Mouse (Mus musculus) embryonic facial prominence, embryonic 10.5 days (tissue): Measurements from ENCODE around the gene Tspan5. TPM values are rescaled to one million over a fixed set of nuclear protein-coding genes. Genes with fewer than 3 reads are reported as not detected.

Experiments
- DNase-seq: peaks from one replicate; pipeline ENCODE4 v3.0.0-alpha.2; 2017; ENCODE audit warnings: low spot score
- H3K27ac ChIP-seq: fragments of 300-500 bp; sonication (generic); replicated peaks from 2 replicates; pipeline ENCODE4 v1.5.1; 2016; ENCODE audit warnings: mild to moderate bottlenecking
- H3K27me3 ChIP-seq: fragments of 300-500 bp; sonication (generic); replicated peaks from 2 replicates; pipeline ENCODE4 v1.6.1; 2016; ENCODE audit warnings: low read depth, mild to moderate bottlenecking; ENCODE audit not compliant: poor library complexity, severe bottlenecking
- H3K36me3 ChIP-seq: fragments of 300-500 bp; sonication (generic); replicated peaks from 2 replicates; pipeline ENCODE4 v1.6.1; 2016; ENCODE audit warnings: mild to moderate bottlenecking, moderate library complexity
- H3K4me1 ChIP-seq: fragments of 300-500 bp; sonication (generic); 2 replicates; pipeline ENCODE4 v1.6.1; 2016
- H3K4me3 ChIP-seq: fragments of 300-500 bp; sonication (generic); 2 replicates; pipeline ENCODE4 v1.5.1; 2016; ENCODE audit warnings: mild to moderate bottlenecking, moderate library complexity
- H3K9me3 ChIP-seq: fragments of 300-500 bp; sonication (generic); 2 replicates; pipeline ENCODE4 v1.6.1; 2016; ENCODE audit warnings: mild to moderate bottlenecking
- WGBS: fragments of 180-500 bp; shearing (Covaris S2); methylation state at CpG from one replicate; pipeline ENCODE4 v1.1.7; 2016; 5-methylcytosine and 5-hydroxymethylcytosine counted together
- polyA plus RNA-seq: library from polyadenylated mRNA; unstranded; fragments of >200 nt; fragmentation: Nextera tagmentation; extraction: Ambion mirVana; gene quantifications from 2 replicates; pipeline ENCODE4 v1.2.1, GENCODE M21; 2016

Gene Tspan5
- polyA plus RNA-seq, 1 experiment from 2014 or later, result 20.9 TPM

DNA sequence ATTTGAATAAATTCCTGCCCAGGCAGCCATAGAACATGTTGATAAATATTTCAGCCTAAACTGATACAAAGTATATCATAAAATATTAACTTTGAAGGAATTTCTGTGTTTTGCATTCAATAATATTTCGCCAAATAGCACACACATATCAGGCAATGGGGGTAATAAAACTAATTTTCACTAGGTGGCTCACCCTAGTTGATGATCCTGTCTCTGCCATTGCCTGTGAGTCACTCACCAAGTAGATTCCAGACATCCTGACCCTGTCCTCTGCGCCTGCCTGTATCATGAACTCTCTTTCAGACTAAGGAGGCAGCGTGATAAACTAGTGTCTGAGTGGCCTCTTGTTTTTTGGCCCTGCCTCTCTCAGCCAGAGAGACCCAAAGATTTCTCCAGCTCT, 105.8 kb downstream of the Tspan5 start:
- 92% methylated on average over 3 of the region's 3 CpGs for WGBS
- Histone ChIP-seq H3K27me3 (no peaks in the 10 kb centered on the region; the same call in 1 of the 2 replicates), H3K4me3 (no peak overlapping the region), H3K27ac (no peak overlapping the region), H3K4me1 (peaks cover 44% of the 10 kb centered on the region), H3K9me3 (no peaks in the 10 kb centered on the region), H3K36me3 (no peaks in the 10 kb centered on the region)
- no peak for DNase-seq

DNA sequence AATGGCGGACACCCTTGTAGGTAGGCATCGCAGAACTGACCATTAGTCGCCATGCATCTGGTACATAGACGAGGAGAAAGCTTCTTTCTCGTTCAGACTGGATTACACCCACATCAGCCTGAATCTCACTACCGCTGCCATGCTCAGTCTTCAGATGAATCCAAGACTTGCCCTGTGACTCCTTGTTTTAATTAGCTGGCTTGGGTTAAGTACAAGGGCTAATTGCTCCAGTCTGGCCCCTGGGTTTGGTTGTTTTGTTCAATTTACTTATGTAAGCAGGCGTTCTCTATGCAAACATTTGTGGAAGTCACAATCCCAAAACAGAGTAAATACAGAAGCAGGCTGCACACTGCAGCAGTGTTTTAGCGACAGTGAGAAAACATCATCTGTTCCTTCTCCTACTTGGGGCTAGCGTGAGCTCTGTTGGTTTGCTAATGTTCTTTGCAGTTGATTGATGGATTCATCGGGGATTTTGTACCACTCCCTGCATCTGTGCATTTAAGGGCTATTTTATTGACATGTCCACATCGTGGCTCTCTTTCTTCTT, 107.8 kb downstream of the Tspan5 start:
- DNase-seq, result no peak
- Histone ChIP-seq H3K36me3 (no peaks in the 10 kb centered on the region), H3K9me3 (no peaks in the 10 kb centered on the region), H3K27ac (peak overlapping the region; percentile 44; the same call in 1 of the 2 replicates), H3K4me1 (peaks cover 58% of the 10 kb centered on the region), H3K27me3 (no peaks in the 10 kb centered on the region; the same call in 1 of the 2 replicates), H3K4me3 (no peak overlapping the region)
- 33% methylated on average over 11 of the region's 11 CpGs for WGBS

DNA sequence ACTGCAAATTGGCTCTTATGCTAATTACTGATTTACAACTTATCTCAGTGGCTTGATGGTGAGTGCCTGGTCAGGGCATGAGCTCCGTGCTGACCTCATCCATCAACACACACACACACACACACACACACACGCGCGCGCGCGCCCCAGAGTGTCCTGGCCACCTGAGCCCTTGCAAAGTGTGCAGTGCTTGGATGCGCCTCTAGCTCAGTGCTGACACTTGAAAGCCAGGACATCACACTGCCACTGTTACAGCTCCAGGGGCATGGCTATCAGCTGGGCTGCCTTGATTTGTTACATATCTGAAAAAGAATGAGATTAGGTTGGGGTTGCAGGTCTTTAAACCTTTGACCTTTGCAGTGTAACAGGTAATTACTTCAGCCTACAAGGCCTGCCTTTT, 109.9 kb downstream of the Tspan5 start:
- Histone ChIP-seq H3K27me3 (no peaks in the 10 kb centered on the region; the same call in 1 of the 2 replicates), H3K4me3 (no peak overlapping the region), H3K36me3 (no peaks in the 10 kb centered on the region), H3K4me1 (peaks cover 78% of the 10 kb centered on the region), H3K27ac (no peak overlapping the region), H3K9me3 (no peaks in the 10 kb centered on the region)
- 70% methylated on average over 8 of the region's 8 CpGs for whole genome bisulfite sequencing
- DNase-seq, result peak; percentile 59

DNA sequence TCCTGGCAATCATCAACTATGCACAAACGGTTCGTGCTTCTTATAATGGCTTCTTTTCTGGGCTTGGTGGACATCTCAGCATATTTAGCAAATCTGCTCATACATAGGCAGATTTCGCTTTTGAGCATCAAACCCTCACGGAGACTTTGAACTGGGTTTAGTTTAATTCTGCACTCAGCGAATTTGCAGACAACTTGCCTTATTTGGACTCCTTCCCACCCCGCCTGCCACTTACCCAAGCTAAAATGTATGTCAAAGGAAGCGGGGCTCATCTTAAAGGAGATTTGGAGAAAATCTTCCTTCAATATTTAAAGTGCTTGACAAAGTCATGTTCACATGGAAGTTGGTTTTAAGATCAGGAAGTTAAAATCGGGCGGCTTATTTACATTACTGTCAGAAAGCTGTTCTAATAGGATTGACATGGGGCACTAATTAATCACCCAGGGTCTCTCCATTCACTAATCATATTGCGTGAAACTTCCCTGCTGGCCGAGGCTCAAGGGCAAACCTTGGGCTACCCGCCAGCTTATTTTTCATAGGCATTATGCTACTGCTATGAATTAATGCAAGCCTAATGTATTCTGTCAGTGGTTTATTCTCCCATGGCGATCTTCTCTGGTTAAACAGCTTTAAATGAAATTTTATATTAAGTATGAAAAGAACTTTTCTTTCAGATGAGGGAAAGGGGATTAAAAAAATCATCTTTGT, 111.1 kb downstream of the Tspan5 start:
- Histone ChIP-seq H3K27ac (no peak overlapping the region), H3K4me3 (no peak overlapping the region), H3K36me3 (no peaks in the 10 kb centered on the region), H3K27me3 (no peaks in the 10 kb centered on the region; the same call in 1 of the 2 replicates), H3K4me1 (peaks cover 90% of the 10 kb centered on the region), H3K9me3 (no peaks in the 10 kb centered on the region)
- no peak for DNase-seq
- 64% methylated on average over 13 of the region's 13 CpGs for WGBS

DNA sequence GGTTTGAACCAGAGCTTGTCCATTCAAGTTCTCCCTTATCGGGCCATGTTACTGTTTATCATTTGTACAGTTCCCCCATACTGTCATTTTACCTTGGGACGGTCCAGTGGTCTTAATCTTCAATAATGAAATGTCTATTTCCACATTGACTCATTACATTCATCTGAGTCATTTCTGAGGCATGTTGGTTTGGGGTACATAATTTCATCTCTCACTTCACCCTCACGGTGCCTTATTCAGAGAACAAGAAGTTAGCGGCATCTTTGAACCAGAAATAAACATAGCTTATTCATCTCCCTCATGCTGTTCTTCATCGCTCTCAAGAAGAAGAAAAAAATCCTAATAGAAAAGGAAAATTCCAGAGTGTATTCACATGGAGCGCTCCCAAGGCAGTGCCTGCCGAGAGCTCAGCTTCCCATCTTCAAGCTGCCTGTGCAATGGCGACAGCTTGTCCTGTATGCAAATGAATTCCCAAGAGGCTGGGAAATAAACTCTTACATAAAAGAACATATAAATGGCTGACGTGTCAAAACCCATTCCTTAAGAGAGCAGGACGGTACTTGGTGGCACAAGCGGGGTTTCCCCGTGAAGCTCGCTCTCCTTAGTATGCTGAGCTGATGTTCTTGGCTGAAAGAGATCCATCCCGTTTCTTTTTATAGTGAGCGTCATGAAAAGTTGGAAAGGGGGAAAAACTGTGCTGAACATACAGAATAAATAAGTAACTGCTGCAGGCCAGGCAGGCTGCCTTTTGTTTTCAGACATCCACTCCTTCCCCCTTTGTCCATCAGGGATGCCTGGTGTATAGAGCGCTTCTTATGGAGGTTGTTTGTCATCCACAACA, 112.2 kb downstream of the Tspan5 start:
- H3K36me3 ChIP-seq, result no peaks in the 10 kb centered on the region
- no peaks in the 10 kb centered on the region for H3K9me3 ChIP-seq
- peaks cover 99% of the 10 kb centered on the region for H3K4me1 ChIP-seq
- H3K27me3 ChIP-seq, result no peaks in the 10 kb centered on the region; the same call in 1 of the 2 replicates
- H3K27ac ChIP-seq, result peak overlapping the region; percentile 44
- 75% methylated on average over 16 of the region's 16 CpGs for WGBS
- no peak overlapping the region for H3K4me3 ChIP-seq
- no peak for DNase-seq

DNA sequence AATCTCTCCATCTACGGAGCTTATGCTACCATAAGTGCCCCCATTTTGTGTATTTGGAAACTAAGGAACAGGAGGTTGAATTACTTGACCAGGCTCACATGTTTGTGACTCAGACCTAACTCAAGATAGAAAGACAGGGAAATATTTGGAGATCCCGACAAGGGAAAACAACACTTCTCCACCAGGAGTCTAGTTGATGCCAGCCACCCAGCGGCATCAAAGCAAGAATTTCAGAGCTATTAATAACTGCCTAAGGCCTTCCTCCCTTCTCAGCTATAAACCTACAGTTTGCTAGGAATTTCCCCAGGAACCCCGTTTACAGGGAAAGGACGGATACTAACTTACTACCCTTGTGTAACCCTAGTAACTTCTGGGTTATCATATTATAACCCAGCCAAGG, 113.4 kb downstream of the Tspan5 start:
- WGBS, result 73% methylated on average over 5 of the region's 5 CpGs
- H3K27ac ChIP-seq, result no peak overlapping the region
- H3K9me3 ChIP-seq, result no peaks in the 10 kb centered on the region
- no peak overlapping the region for H3K4me3 ChIP-seq
- DNase-seq, result no peak
- H3K4me1 ChIP-seq, result peaks cover 99% of the 10 kb centered on the region
- no peaks in the 10 kb centered on the region for H3K36me3 ChIP-seq
- no peaks in the 10 kb centered on the region; the same call in 1 of the 2 replicates for H3K27me3 ChIP-seq

DNA sequence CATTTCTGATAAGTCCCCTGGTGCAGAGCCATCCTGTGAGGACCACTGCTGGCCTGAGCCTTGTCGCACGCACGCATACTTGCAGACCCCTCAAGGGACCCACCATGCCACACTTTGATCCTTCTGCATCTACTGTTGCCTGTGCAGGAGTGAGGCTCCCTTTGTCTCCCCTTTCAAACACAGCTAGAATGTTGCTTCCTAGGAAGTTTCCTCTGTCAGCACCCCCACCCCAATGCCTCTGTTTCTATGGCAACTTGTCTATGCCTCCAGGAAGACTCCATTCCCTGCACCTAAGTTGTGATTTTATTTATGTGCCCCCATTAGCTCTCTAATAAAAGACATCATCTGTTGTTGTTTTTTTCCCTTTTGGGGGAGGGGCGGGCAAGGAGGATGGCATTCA, 115.0 kb downstream of the Tspan5 start:
- no peak overlapping the region for H3K4me3 ChIP-seq
- peaks cover 92% of the 10 kb centered on the region for H3K4me1 ChIP-seq
- no peaks in the 10 kb centered on the region for H3K9me3 ChIP-seq
- no peaks in the 10 kb centered on the region; the same call in 1 of the 2 replicates for H3K27me3 ChIP-seq
- H3K27ac ChIP-seq, result peak overlapping the region; percentile 86
- no peak for DNase-seq
- 63% methylated on average over 4 of the region's 4 CpGs for WGBS
- H3K36me3 ChIP-seq, result no peaks in the 10 kb centered on the region

DNA sequence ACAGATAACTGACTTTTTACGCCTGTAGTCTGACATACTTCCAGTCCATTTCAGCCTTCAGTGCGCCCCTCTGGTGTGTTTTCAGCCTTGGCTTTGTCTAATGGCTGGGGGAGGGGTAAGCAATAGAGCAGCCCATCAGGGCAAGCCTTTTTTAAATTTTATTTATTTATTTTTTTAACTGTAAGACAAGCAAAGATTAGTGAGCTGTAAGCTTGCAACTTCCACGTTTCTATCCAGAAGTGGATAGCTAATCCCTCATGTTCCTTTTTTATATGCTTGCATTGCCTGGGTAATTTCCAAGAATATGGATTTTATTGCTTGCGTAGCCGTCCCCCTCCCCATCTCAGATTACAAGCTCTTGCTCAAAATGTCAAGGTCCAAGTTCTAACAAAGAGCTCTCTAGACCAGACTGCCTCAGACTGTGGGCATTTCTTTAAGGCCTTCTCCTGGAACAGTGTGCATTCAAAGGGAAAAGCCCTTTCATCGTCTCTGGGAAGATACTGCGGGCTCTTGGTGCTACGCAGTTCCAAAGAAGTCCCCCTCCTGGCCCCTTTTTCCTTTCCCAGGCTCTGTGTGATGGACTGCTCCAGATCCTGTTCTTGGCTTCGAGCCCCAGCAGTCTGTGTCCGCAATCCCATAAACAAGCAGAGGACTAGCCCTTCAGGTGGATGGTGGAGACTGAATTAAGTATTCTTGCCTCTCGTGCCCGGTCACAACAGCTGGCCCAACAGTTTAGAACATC, 116.0 kb downstream of the Tspan5 start:
- Histone ChIP-seq H3K4me1 (peaks cover 81% of the 10 kb centered on the region), H3K4me3 (no peak overlapping the region), H3K9me3 (no peaks in the 10 kb centered on the region), H3K27me3 (no peaks in the 10 kb centered on the region), H3K27ac (peak overlapping the region; percentile 86), H3K36me3 (no peaks in the 10 kb centered on the region)
- no peak for DNase-seq
- WGBS, result 55% methylated on average over 12 of the region's 12 CpGs

DNA sequence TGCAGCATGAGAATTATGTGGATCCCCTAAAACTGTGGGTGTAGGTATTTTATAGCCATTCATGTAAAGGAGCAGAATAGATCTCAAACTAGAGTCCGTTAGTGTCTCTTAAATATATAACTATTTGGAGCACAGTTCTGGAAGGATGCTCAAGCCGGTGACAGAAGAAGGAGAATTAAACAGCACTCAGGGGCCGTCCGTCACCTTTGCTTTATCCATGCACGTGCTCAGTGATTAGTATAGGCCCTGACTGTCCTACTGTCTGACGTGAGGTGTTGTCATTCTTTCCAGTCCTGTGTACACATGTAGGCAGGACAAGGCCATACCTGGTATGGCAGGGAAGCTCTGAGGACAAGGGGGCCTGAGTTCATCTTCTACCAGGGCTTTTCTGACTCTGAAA, 116.7 kb downstream of the Tspan5 start:
- H3K9me3 ChIP-seq, result no peaks in the 10 kb centered on the region
- no peak for DNase-seq
- peaks cover 75% of the 10 kb centered on the region for H3K4me1 ChIP-seq
- 86% methylated on average over 6 of the region's 6 CpGs for WGBS
- H3K36me3 ChIP-seq, result no peaks in the 10 kb centered on the region
- H3K27me3 ChIP-seq, result no peaks in the 10 kb centered on the region
- no peak overlapping the region for H3K4me3 ChIP-seq
- peak overlapping the region; percentile 86 for H3K27ac ChIP-seq

DNA sequence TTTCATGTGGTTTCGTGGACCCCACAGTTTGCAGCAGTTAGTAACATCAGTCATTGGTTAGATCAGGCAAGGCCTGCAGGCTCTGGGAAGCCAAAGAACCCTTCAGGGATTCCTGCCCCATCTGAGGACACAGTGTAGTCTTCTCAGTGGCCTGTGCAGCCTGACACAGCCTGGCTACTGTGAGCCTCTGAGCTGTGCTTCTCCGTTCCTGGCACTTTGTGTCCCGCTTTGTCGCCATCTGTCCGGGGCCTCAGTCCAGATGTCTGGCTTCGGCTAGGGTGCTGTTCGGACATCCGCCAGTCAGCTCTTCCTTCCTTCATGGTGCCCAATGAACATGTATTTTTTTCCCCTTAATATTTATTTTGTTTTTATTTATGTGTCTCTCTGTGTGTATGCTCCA, 117.2 kb downstream of the Tspan5 start:
- Histone ChIP-seq H3K9me3 (no peaks in the 10 kb centered on the region), H3K27me3 (no peaks in the 10 kb centered on the region), H3K36me3 (no peaks in the 10 kb centered on the region), H3K4me1 (peaks cover 73% of the 10 kb centered on the region), H3K27ac (peak overlapping the region; percentile 67), H3K4me3 (no peak overlapping the region)
- 78% methylated on average over 8 of the region's 8 CpGs for WGBS
- DNase-seq, result no peak

DNA sequence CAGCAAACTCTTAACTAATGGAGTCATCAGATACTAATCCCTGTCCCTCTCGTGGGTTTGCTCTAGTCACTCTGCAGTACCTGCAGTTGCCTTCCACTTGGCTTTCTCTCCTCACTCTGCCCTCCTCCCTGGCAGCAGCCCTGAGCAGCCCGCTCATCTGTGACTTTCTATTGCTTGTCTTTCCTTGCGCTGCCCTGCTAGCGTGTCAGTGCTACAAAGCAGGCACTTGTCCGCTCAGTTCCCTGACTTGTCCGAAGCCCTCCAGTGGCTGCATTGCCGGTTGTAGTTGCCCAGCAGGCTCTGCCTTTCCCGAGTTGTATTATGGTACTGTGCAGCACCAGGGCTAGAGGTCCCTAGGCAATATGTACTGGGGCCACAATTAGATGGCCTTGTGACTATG, 117.7 kb downstream of the Tspan5 start:
- no peak for DNase-seq
- H3K27ac ChIP-seq, result peak overlapping the region; percentile 67
- H3K36me3 ChIP-seq, result no peaks in the 10 kb centered on the region
- peaks cover 70% of the 10 kb centered on the region for H3K4me1 ChIP-seq
- no peaks in the 10 kb centered on the region for H3K9me3 ChIP-seq
- WGBS, result 50% methylated on average over 8 of the region's 8 CpGs
- H3K4me3 ChIP-seq, result no peak overlapping the region
- no peaks in the 10 kb centered on the region for H3K27me3 ChIP-seq

DNA sequence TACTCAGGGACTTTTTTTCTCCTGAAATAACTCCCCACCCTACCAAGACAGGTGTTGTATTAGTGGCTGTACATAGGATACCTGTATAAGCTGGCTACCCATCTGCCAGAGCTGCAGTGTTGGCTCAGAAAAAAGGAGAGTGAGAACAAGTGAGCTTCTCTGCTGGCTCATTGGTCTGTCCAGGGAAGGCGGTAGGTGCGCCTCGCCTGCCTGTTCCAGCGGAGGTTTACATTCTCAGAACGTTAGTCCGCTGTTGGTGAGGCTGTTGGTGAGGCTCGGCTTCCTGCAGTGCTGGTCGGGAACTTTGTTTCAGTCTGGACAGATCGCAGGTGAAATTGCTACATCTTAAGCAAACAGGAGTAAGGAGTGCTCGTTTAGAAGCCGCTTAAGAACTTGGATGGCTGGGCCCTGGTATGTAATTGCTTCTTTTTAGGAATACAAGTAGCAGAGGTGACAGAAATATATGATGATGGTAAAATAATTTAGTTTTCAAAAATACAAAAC, 118.3 kb downstream of the Tspan5 start:
- Histone ChIP-seq H3K27me3 (no peaks in the 10 kb centered on the region), H3K4me1 (peaks cover 64% of the 10 kb centered on the region), H3K9me3 (no peaks in the 10 kb centered on the region), H3K4me3 (no peak overlapping the region), H3K36me3 (no peaks in the 10 kb centered on the region), H3K27ac (peak overlapping the region; percentile 67; the same call in 1 of the 2 replicates)
- 79% methylated on average over 11 of the region's 11 CpGs for WGBS
- DNase-seq, result no peak
